Mouse (Mus musculus) midbrain, postnatal 0 days (tissue): Measurements from ENCODE around the gene Gm20521. TPM values are rescaled to one million over a fixed set of nuclear protein-coding genes. Genes with fewer than 3 reads are reported as not detected.

ENCODE experiments used
- ATAC-seq: fragments of 200-750 bp; cut with Nextera tagmentation; 2 replicates; pipeline ENCODE4 v1.8.0; 2017; ENCODE audit warnings: moderate number of reproducible peaks, mild to moderate bottlenecking, moderate TSS enrichment, moderate library complexity; ENCODE audit not compliant: low FRiP score
- DNase-seq: peaks from one replicate; pipeline ENCODE4 v3.0.0-alpha.2; 2015; ENCODE audit warnings: low spot score
- H3K27ac ChIP-seq: fragments of 300-500 bp; sonication (generic); 2 replicates; pipeline ENCODE4 v1.5.1; 2014; ENCODE audit warnings: low read depth, mild to moderate bottlenecking, low read length, mixed read lengths
- H3K27me3 ChIP-seq: fragments of 300-500 bp; sonication (generic); 2 replicates; pipeline ENCODE4 v1.6.1; 2014; ENCODE audit warnings: low read length, control low read depth, mixed read lengths; ENCODE audit not compliant: insufficient read depth
- H3K36me3 ChIP-seq: fragments of 300-500 bp; sonication (generic); 2 replicates; pipeline ENCODE4 v1.6.1; 2014; ENCODE audit warnings: low read length, control low read depth, mixed read lengths; ENCODE audit not compliant: insufficient read depth
- H3K4me1 ChIP-seq: fragments of 300-500 bp; sonication (generic); 2 replicates; pipeline ENCODE4 v1.6.1; 2014; ENCODE audit warnings: mild to moderate bottlenecking, control low read depth, antibody characterized with exemption, low read length, mixed read lengths; ENCODE audit not compliant: insufficient read depth
- H3K4me2 ChIP-seq: fragments of 300-500 bp; sonication (generic); 2 replicates; pipeline ENCODE4 v1.6.1; 2014; ENCODE audit warnings: low read depth, mild to moderate bottlenecking, low read length, mixed read lengths; ENCODE audit not compliant: poor library complexity, severe bottlenecking
- H3K4me3 ChIP-seq: fragments of 300-500 bp; sonication (generic); 2 replicates; pipeline ENCODE4 v1.5.1; 2014; ENCODE audit warnings: low read depth, mild to moderate bottlenecking, low read length, moderate library complexity
- H3K9ac ChIP-seq: fragments of 300-500 bp; sonication (generic); replicated peaks from 2 replicates; pipeline ENCODE4 v1.6.1; 2014; ENCODE audit warnings: mild to moderate bottlenecking, low read length, moderate library complexity, mixed read lengths; ENCODE audit not compliant: poor library complexity, severe bottlenecking
- H3K9me3 ChIP-seq: fragments of 300-500 bp; sonication (generic); 2 replicates; pipeline ENCODE4 v1.6.1; 2016; ENCODE audit warnings: low read length, control low read depth
- CTCF ChIP-seq: IDR thresholded peaks from 2 replicates; pipeline ENCODE4 v1.5.1; 2016; ENCODE audit warnings: antibody characterized with exemption, mild to moderate bottlenecking
- WGBS: fragments of 180-500 bp; shearing (Covaris S2); extraction: QIAGEN DNeasy Blood & Tissue Kit; methylation state at CpG from one replicate; pipeline ENCODE4 v1.1.7; 2014; 5-methylcytosine and 5-hydroxymethylcytosine counted together
- polyA plus RNA-seq: library from polyadenylated mRNA; unstranded; fragments of >200 nt; fragmentation: Nextera tagmentation; extraction: Ambion mirVana; gene quantifications from 2 replicates; pipeline ENCODE4 v1.2.1, GENCODE M21; 2015
- total RNA-seq: library from RNA; depleted of rRNA; stranded (reverse); fragments of >200 nt; gene quantifications from 2 replicates; pipeline ENCODE4 v1.2.3, GENCODE M21; 2014

Gm20521 gene
- total and polyA plus RNA-seq, 2 experiments from 2014 or later = 0.82 to 1.6 TPM

GRCm38 (mm10) chr14:54870861-54871260 is 12.4 kb upstream of the Gm20521 start, which contains the start of gene Homez:
Gene Homez, minus strand, starts transcription at chr14:54870961.
- H3K9ac ChIP-seq = no peak within 1 kb of the TSS
- H3K9me3 ChIP-seq = no peaks in the 10 kb centered on the region
- no peak within 1 kb of the TSS for H3K4me3 ChIP-seq
- H3K4me2 ChIP-seq = no peak within 1 kb of the TSS
- ATAC-seq = no peak
- H3K27ac ChIP-seq = no peak within 1 kb of the TSS
- no peak for TF ChIP-seq CTCF
- H3K27me3 ChIP-seq = no peaks in the 10 kb centered on the region
- 88% methylated on average over 5 of the region's 5 CpGs for WGBS
- H3K4me1 ChIP-seq = no peaks in the 10 kb centered on the region
- no peaks in the 10 kb centered on the region; the same call in 1 of the 2 replicates for H3K36me3 ChIP-seq
- DNase-seq = no peak

GRCm38 (mm10) chr14:54874165-54874564 is 9.1 kb upstream of the Gm20521 start:
- TF ChIP-seq CTCF = no peak
- Histone ChIP-seq H3K4me1 (no peaks in the 10 kb centered on the region), H3K4me3 (no peak overlapping the region), H3K4me2 (no peak overlapping the region), H3K9ac (no peak overlapping the region), H3K27me3 (no peaks in the 10 kb centered on the region), H3K36me3 (no peaks in the 10 kb centered on the region; the same call in 1 of the 2 replicates), H3K9me3 (no peaks in the 10 kb centered on the region), H3K27ac (no peak overlapping the region)
- no peak for ATAC-seq
- WGBS = 93% methylated on average over 3 of the region's 3 CpGs
- no peak for DNase-seq

- Histone ChIP-seq H3K4me1 (no peaks in the 10 kb centered on the region), H3K4me2 (peak overlapping the region; percentile 68), H3K27me3 (no peaks in the 10 kb centered on the region), H3K36me3 (no peaks in the 10 kb centered on the region; the same call in 1 of the 2 replicates), H3K27ac (peak overlapping the region; percentile 96), H3K9ac (peak overlapping the region; percentile 89), H3K9me3 (no peaks in the 10 kb centered on the region), H3K4me3 (peak overlapping the region; percentile 81)
- ATAC-seq = peak; percentile 64
- WGBS = 2% methylated on average over 36 of the region's 36 CpGs
- peak; percentile 55 for DNase-seq
- no peak; the same call in 1 of the 2 replicates for TF ChIP-seq CTCF
Observed at GRCm38 (mm10) chr14:54875844-54876538, 7.2 kb upstream of the Gm20521 start.

- ATAC-seq = peak; percentile 90
Observed at GRCm38 (mm10) chr14:54876539-54877047, 6.6 kb upstream of the Gm20521 start.

GRCm38 (mm10) chr14:54877048-54877715 is 6.1 kb upstream of the Gm20521 start, which contains the start of gene Ppp1r3e:
Gene Ppp1r3e, minus strand, starts transcription at chr14:54877550.
- H3K9ac ChIP-seq = peak within 1 kb of the TSS; percentile 89
- no peaks in the 10 kb centered on the region for H3K4me1 ChIP-seq
- H3K27me3 ChIP-seq = no peaks in the 10 kb centered on the region
- ATAC-seq (peak; percentile 78), DNase-seq (peak; percentile 67)
- H3K4me3 ChIP-seq = peak within 1 kb of the TSS; percentile 81
- peak; percentile 57 for TF ChIP-seq CTCF
- H3K9me3 ChIP-seq = no peaks in the 10 kb centered on the region
- H3K27ac ChIP-seq = peak within 1 kb of the TSS; percentile 96
- WGBS = under 1% methylated on average over 45 of the region's 61 CpGs
- peak within 1 kb of the TSS; percentile 68 for H3K4me2 ChIP-seq
- no peaks in the 10 kb centered on the region; the same call in 1 of the 2 replicates for H3K36me3 ChIP-seq

More at GRCm38 (mm10) chr14:54876539-54877047, 6.6 kb upstream of the Gm20521 start:
- H3K9me3 ChIP-seq = no peaks in the 10 kb centered on the region
- peak; percentile 94 for DNase-seq
- under 1% methylated on average over 61 of the region's 72 CpGs for WGBS
- H3K36me3 ChIP-seq = no peaks in the 10 kb centered on the region; the same call in 1 of the 2 replicates
- no peak for TF ChIP-seq CTCF
- H3K4me1 ChIP-seq = no peaks in the 10 kb centered on the region
- peak overlapping the region; percentile 81 for H3K4me3 ChIP-seq
- H3K4me2 ChIP-seq = peak overlapping the region; percentile 68
- H3K9ac ChIP-seq = peak overlapping the region; percentile 89
- H3K27ac ChIP-seq = peak overlapping the region; percentile 96
- no peaks in the 10 kb centered on the region for H3K27me3 ChIP-seq
